Mouse (Mus musculus): ENCODE measurements at regions not wholly inside any gene's neighbourhood (a gene's known extent, or its start where the extent isn't known, plus 50 kb on each side); places are given as distances from the start of the nearest gene placed in this dataset.
"Not testable (repeated sequence)": the region's sequence is repeated elsewhere in the genome, so short reads cannot be mapped to it uniquely, and the experiment has no call there.

DNA sequence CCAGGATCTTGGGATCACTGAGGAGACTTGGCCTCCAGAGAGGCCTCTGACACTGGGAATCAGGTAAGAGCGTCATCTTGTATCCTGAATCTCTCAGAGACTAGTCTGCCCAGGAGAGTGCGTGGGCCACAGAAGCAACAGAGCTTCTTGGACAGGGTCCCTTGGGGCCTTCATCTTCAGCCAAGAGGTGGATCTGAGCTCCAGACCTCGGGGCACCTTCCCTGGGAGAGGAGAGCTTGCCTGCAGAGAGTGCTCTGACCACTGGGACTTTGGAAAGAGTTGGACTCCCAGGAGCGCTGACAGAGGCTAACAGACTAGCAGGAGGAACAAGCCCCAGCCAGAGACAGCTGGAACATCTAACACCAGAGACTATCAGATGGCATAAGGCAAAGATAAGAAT is 73.9 kb upstream of the Gm15319 start:
- peak; percentile 11 for DNase-seq (ENCODE audit: low spot score)

DNA sequence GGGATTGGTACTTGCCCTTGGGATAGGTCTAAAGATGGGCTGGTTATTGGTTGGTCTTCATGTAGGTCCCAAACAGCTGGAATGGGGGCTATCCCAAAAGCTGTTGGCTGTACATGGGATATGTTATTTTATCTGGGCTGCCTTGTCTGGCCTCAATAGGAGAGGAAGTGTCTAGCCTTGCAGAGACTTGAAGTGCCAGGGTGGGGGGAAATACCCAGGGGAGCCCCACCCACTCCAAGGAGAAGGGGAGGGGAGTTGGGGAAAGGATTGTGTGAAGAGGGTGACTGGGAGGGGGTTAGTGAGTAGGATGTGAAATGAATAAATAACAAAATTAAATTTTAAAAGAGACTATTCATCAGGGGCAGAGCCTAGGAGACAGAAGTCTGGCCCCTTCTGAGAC is 70.2 kb upstream of the Gm15319 start:
- not testable (repeated sequence) for DNase-seq (ENCODE audit: low spot score)

DNA sequence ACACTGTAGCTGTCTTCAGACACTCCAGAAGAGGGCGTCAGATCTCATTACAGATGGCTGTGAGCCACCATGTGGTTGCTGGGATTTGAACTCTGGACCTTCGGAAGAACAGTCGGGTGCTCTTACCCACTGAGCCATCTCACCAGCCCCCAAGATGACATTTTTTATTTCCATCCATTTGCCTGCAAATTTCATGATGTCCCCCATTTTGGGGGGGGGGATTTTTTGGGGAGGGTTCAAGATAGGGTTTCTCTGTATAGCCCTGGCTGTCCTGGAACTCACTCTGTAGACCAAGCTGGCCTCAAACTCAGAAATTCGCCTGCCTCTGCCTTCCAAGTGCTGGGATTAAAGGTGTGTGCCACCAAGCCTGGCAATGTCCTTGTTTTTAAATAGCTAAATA is 66.5 kb upstream of the Gm15319 start:
- not testable (repeated sequence) for DNase-seq (ENCODE audit: low spot score)

- not testable (repeated sequence) for DNase-seq (ENCODE audit: low spot score)
Observed at GRCm38 (mm10) chr8:20424903-20425222, 61.9 kb upstream of the Gm15319 start.

DNA sequence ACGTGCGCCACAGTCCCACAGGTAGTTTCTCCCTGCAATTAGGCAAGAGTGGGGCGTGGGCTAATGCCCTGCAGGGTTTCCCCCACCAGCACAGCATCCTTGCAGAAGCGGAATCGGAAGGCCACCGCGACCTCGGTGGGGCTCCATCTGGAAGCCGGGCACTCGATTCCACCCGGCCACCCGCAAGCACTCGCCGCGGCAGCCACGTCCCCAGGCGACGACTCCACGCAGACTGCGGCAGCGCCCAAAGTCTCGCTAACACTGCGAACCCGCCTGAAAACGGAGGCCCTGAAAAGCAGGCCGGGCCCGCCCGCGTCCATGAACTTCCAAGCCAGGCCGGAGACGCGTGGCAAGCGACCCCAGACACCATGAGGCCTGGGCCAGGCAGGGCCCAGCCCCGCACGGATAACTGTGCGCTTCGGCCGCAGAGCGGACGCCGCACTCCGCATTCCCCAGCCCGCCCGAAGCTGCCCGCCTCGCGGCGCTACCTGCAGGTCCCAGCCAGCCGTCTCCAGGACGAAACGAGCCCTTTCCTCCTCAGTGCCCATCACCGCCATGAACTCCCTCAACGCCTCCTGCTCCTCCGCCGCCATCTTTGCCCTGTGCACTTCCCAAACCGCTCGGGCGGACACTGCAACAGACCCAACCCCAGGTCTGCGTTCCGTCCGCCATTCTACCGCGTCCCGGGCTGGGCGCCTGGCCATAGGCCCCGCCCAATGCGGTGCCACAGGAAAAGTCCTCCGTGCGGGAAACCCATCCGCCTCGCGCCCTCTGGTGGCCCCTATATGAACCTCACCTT is 61.3 kb upstream of the Gm15319 start:
- peak; percentile 100 for DNase-seq (ENCODE audit: low spot score)

DNA sequence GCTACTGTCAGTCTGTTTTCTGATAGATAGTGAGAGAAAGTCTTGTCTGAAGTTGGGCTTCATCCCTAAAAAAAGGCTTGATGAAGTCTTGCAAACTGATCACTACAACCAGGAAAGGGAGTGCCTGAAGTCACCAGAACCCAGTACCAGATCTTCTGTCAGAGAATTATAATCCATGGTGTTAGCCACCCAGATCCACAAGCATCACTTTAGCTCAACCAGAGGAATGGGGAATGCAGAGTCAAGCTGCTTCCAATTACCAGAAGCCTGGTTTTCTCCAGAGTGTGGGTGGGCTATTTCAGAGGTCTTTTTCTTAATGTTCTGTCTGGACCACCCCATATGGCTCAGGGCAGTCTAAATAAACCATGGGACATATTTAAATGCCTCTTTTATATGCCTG is 57.8 kb upstream of the Gm15319 start:
- DNase-seq (ENCODE audit: low spot score) = not testable (repeated sequence)

Data from ovary, postnatal 10 days (tissue).